Mouse (Mus musculus): ENCODE results near the gene Zcchc7.

GRCm38 (mm10) chr4:44938359-44939340, 183.0 kb downstream of the Zcchc7 start:
- TF ChIP-seq CTCF (IDR thresholded peaks at IDR 0.05; ENCODE audit: low read depth) (no peak), EP300 (optimal IDR thresholded peaks at IDR 0.05) (no peak)

Measured in stomach, postnatal 0 days (tissue).